Mouse (Mus musculus): ENCODE measurements at regions not wholly inside any gene's neighbourhood (a gene's known extent, or its start where the extent isn't known, plus 50 kb on each side); places are given as distances from the start of the nearest gene placed in this dataset.

- 69% methylated on average over 5 of the region's 5 CpGs for WGBS (ENCODE audit: insufficient replicate concordance)
- Histone ChIP-seq H3K4me3 (no peak overlapping the region), H3K4me1 (no peaks in the 10 kb centered on the region), H3K36me3 (no peaks in the 10 kb centered on the region), H3K27me3 (replicated peaks) (no peaks in the 10 kb centered on the region), H3K9me3 (replicated peaks) (no peaks in the 10 kb centered on the region), H3K4me2 (no peak overlapping the region), H3K27ac (no peak overlapping the region), H3K9ac (no peak overlapping the region)
- ATAC-seq, result no peak
Measured at GRCm38 (mm10) chr4:31699296-31699695, 264.6 kb upstream of the Map3k7 start.

DNA sequence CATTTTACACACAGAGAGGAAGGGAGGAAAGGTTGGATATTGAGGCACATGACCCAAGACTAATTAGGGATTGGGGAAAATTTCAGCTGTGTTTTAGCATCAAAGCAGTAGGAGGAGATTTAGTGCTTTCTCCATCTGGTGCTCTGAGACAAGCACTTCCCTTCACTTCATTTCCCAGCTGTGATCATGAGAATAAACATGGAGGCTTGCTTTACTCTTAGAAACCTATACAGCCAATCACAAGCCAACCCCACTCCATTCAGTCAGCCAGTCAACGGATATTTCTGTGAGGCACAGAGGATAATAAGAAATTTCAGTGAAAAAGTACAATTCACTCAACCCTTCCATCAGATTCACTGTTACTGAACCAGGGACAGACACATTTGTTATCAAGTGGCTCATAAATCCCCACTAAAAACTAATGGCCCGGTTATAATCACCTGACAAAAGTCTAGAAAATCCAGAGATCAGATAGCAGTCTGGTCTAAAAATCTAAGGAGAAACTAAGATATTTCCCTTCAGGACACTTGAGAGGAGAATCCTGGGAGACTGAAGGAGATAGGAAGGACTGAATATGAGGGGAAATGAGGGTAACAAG, 249.7 kb upstream of the Map3k7 start:
- Histone ChIP-seq H3K9me3 (replicated peaks) (no peaks in the 10 kb centered on the region), H3K27ac (no peak overlapping the region), H3K36me3 (no peaks in the 10 kb centered on the region), H3K4me1 (no peaks in the 10 kb centered on the region), H3K9ac (no peak overlapping the region), H3K4me2 (no peak overlapping the region), H3K4me3 (no peak overlapping the region), H3K27me3 (replicated peaks) (no peaks in the 10 kb centered on the region)
- 55% methylated on average over 2 of the region's 2 CpGs for WGBS (ENCODE audit: insufficient replicate concordance)
- ATAC-seq, result no peak

- Histone ChIP-seq H3K4me2 (no peak overlapping the region), H3K9me3 (replicated peaks) (no peaks in the 10 kb centered on the region), H3K9ac (no peak overlapping the region), H3K4me3 (no peak overlapping the region), H3K27me3 (replicated peaks) (no peaks in the 10 kb centered on the region), H3K27ac (no peak overlapping the region), H3K4me1 (no peaks in the 10 kb centered on the region), H3K36me3 (no peaks in the 10 kb centered on the region)
- ATAC-seq, result no peak
- WGBS (ENCODE audit: insufficient replicate concordance), result 54% methylated on average over 7 of the region's 7 CpGs
Measured at GRCm38 (mm10) chr4:31723501-31723900, 240.4 kb upstream of the Map3k7 start.

DNA sequence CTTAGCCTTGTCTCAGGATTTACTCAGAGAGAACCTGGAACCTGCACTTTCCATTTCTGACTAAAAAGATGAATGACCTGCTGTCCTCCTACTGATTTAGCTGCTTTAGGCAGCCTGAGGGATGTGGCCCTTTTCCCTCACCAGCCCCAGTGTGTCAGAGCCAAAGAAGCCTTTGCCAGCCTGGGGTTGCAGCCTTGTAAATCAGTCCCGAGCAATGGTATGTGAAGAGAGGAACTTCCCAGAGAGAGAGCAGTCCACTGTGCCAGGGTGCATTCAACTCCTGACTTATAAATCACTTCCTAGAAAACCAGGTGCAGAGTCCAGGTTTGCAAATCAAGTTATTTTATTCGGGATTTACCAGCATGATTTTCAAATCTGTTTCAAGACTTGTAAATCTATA, 239.5 kb upstream of the Map3k7 start:
- Histone ChIP-seq H3K4me3 (no peak overlapping the region), H3K4me2 (no peak overlapping the region), H3K27me3 (replicated peaks) (no peaks in the 10 kb centered on the region), H3K9me3 (replicated peaks) (no peaks in the 10 kb centered on the region), H3K27ac (no peak overlapping the region), H3K4me1 (no peaks in the 10 kb centered on the region), H3K9ac (no peak overlapping the region), H3K36me3 (no peaks in the 10 kb centered on the region)
- WGBS (ENCODE audit: insufficient replicate concordance), result 36% methylated on average over 2 of the region's 2 CpGs
- ATAC-seq, result no peak

DNA sequence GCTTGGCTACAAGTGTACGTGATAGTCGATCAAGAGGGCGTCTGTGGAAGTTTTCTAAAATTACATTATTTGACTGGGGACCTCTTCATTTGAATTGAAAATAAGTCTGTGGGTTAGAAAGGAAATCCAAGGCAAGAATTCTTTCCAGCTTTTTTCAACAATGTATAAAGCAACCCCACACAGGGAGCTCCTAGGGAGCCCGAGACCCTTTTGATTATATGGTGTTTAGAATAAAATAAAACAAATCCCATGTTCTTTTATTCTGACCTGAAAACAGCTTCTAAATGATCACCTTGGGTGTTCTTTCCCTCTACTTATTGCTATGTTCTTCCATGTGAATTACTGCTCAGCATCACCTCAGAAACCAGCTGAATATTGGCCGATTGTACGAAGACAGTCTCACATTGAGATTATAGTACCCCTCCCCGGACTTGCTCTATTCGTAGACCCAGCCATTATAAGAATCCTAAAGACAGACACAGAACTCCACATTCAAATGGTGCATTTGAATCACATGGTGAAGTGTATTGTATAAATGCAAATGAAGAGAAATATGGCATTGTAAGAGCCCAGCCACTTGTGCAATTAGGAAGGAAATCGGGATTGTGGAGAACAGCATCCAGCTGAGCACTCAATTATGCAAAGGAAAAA, 236.3 kb upstream of the Map3k7 start:
- no peak overlapping the region for H3K4me3 ChIP-seq
- no peaks in the 10 kb centered on the region for H3K36me3 ChIP-seq
- ATAC-seq, result no peak
- 78% methylated on average over 9 of the region's 9 CpGs for WGBS (ENCODE audit: insufficient replicate concordance)
- H3K9ac ChIP-seq, result no peak overlapping the region
- no peaks in the 10 kb centered on the region for H3K4me1 ChIP-seq
- no peak overlapping the region for H3K27ac ChIP-seq
- H3K27me3 ChIP-seq (replicated peaks), result no peaks in the 10 kb centered on the region
- no peak overlapping the region for H3K4me2 ChIP-seq
- H3K9me3 ChIP-seq (replicated peaks), result no peaks in the 10 kb centered on the region

- H3K4me3 ChIP-seq, result no peak overlapping the region
- H3K27ac ChIP-seq, result no peak overlapping the region
- H3K27me3 ChIP-seq (replicated peaks), result no peaks in the 10 kb centered on the region
- H3K4me1 ChIP-seq, result no peaks in the 10 kb centered on the region
- no peaks in the 10 kb centered on the region for H3K36me3 ChIP-seq
- H3K9ac ChIP-seq, result no peak overlapping the region
- WGBS (ENCODE audit: insufficient replicate concordance), result 73% methylated on average over 3 of the region's 3 CpGs
- H3K4me2 ChIP-seq, result no peak overlapping the region
- no peaks in the 10 kb centered on the region for H3K9me3 ChIP-seq (replicated peaks)
- no peak for ATAC-seq
Measured at GRCm38 (mm10) chr4:31728149-31728516, 235.8 kb upstream of the Map3k7 start.

DNA sequence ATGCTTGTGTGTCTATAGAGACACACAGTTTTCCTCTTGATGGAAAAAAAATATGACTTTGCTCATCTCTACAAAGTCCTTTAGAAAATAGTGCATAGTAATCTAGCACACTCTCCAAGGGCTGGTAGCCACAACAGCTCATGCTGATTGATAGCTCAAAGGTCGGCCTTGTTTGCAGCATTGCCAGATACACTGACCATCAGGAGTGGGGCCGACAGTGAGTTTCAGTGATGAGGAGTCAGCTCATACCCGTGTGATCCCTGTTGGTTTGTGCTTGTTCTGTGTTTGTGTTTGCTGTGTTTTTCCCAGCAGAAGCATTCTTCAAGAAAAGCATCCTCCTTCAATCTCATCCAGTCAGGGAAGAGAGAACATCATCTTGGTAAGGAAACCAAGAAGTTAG, 220.1 kb upstream of the Map3k7 start:
- Histone ChIP-seq H3K27me3 (replicated peaks) (no peaks in the 10 kb centered on the region), H3K9ac (no peak overlapping the region), H3K4me3 (no peak overlapping the region), H3K9me3 (replicated peaks) (no peaks in the 10 kb centered on the region), H3K4me1 (no peaks in the 10 kb centered on the region), H3K4me2 (no peak overlapping the region), H3K36me3 (no peaks in the 10 kb centered on the region), H3K27ac (no peak overlapping the region)
- WGBS (ENCODE audit: insufficient replicate concordance), result 63% methylated on average over 3 of the region's 3 CpGs
- ATAC-seq, result no peak

- H3K4me3 ChIP-seq, result no peak overlapping the region
- no peaks in the 10 kb centered on the region for H3K4me1 ChIP-seq
- no peak overlapping the region for H3K4me2 ChIP-seq
- no peaks in the 10 kb centered on the region for H3K9me3 ChIP-seq (replicated peaks)
- WGBS (ENCODE audit: insufficient replicate concordance), result 56% methylated on average over 4 of the region's 4 CpGs
- no peaks in the 10 kb centered on the region for H3K36me3 ChIP-seq
- no peak overlapping the region for H3K9ac ChIP-seq
- H3K27ac ChIP-seq, result no peak overlapping the region
- no peak for ATAC-seq
- H3K27me3 ChIP-seq (replicated peaks), result no peaks in the 10 kb centered on the region
Measured at GRCm38 (mm10) chr4:31744431-31744830, 219.5 kb upstream of the Map3k7 start.

- Histone ChIP-seq H3K36me3 (no peaks in the 10 kb centered on the region), H3K4me1 (no peaks in the 10 kb centered on the region), H3K9me3 (replicated peaks) (no peaks in the 10 kb centered on the region), H3K27me3 (replicated peaks) (no peaks in the 10 kb centered on the region), H3K4me2 (no peak overlapping the region), H3K9ac (no peak overlapping the region), H3K4me3 (no peak overlapping the region), H3K27ac (no peak overlapping the region)
- no peak for ATAC-seq
- WGBS (ENCODE audit: insufficient replicate concordance), result 65% methylated on average over 5 of the region's 5 CpGs
Measured at GRCm38 (mm10) chr4:31753677-31754312, 210.1 kb upstream of the Map3k7 start.

DNA sequence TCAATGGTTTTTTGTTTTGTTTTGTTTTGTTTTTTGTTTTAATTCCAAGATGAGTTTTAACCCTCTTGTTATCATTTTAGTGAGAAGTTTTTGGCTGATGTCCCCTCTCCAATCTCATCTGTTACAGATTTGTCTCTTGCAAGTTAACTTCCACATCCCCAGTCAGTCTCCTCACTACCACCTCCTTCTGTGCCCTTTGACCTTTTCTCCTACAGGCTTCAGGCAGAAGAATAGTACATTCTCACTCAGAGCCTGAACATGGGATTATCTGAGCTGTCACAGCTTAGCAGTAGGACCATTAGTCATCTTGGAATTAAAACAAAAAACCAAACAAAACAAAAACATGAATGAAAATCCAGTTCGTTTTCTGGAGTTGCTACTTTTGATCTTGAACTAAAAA, 206.8 kb upstream of the Map3k7 start:
- Histone ChIP-seq H3K27ac (no peak overlapping the region), H3K36me3 (no peaks in the 10 kb centered on the region), H3K4me1 (no peaks in the 10 kb centered on the region), H3K4me3 (no peak overlapping the region), H3K27me3 (replicated peaks) (no peaks in the 10 kb centered on the region), H3K4me2 (no peak overlapping the region), H3K9me3 (replicated peaks) (no peaks in the 10 kb centered on the region), H3K9ac (no peak overlapping the region)
- no peak for ATAC-seq
- 16% methylated on average over 1 of the region's 1 CpGs for WGBS (ENCODE audit: insufficient replicate concordance)

- no peak overlapping the region for H3K4me2 ChIP-seq
- no peaks in the 10 kb centered on the region for H3K4me1 ChIP-seq
- 45% methylated on average over 4 of the region's 4 CpGs for WGBS (ENCODE audit: insufficient replicate concordance)
- H3K9me3 ChIP-seq (replicated peaks), result no peaks in the 10 kb centered on the region
- no peaks in the 10 kb centered on the region for H3K27me3 ChIP-seq (replicated peaks)
- no peak overlapping the region for H3K27ac ChIP-seq
- ATAC-seq, result no peak
- no peak overlapping the region for H3K4me3 ChIP-seq
- H3K9ac ChIP-seq, result no peak overlapping the region
- no peaks in the 10 kb centered on the region for H3K36me3 ChIP-seq
Measured at GRCm38 (mm10) chr4:31760116-31760515, 203.8 kb upstream of the Map3k7 start.

DNA sequence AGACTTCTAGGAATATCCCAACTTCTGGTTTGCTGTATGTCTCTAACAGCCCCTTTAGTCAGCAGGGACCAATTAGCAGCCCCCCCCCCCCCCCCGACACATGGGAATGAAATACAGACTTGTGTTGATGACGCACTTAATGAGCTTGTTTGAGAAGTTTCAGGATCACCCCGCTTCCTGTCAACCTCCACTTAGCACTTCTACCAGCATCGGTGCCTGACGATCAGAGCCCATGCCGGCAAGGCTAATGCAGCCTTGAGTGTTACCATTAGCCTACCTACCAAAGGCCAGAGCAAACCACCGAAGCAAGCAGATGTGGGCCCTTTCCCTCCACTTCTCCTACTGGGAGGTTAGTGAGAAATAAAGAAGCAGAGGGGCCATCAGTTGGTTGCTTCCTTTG, 201.7 kb upstream of the Map3k7 start:
- Histone ChIP-seq H3K27ac (no peak overlapping the region), H3K36me3 (no peaks in the 10 kb centered on the region), H3K4me3 (no peak overlapping the region), H3K9ac (no peak overlapping the region), H3K9me3 (replicated peaks) (no peaks in the 10 kb centered on the region), H3K4me1 (no peaks in the 10 kb centered on the region), H3K27me3 (replicated peaks) (no peaks in the 10 kb centered on the region), H3K4me2 (no peak overlapping the region)
- 49% methylated on average over 7 of the region's 7 CpGs for WGBS (ENCODE audit: insufficient replicate concordance)
- no peak for ATAC-seq

All from liver, embryonic 12.5 days (tissue).